Mouse (Mus musculus): Measurements from ENCODE around the gene Gm8220. TPM values are rescaled to one million over a fixed set of nuclear protein-coding genes. Genes with fewer than 3 reads are reported as not detected.
"Not testable (repeated sequence)": the region's sequence is repeated elsewhere in the genome, so short reads cannot be mapped to it uniquely, and the experiment has no call there.

The Gm8220 gene
- polyA plus RNA-seq (2015; fragmentation: Nextera tagmentation; extraction: Ambion mirVana) = not detected in 2 replicates

GRCm38 (mm10) chr14:44285280-44285679 is at the start of gene Gm8220:
Gene Gm8220 (plus strand): TSS chr14:44285580.
- H3K9ac ChIP-seq (ENCODE audit: low read length); H3K4me2 ChIP-seq (ENCODE audit: low read depth, low read length); ATAC-seq (ENCODE audit: low read depth); H3K27ac ChIP-seq (ENCODE audit: low read length); H3K4me3 ChIP-seq (ENCODE audit: low read length); H3K9me3 ChIP-seq (ENCODE audit: control insufficient read depth, low read length); H3K36me3 ChIP-seq (ENCODE audit: control insufficient read depth, insufficient read depth, low read length); H3K4me1 ChIP-seq (replicated peaks; ENCODE audit: control insufficient read depth, insufficient read depth, low read length); H3K27me3 ChIP-seq (ENCODE audit: control insufficient read depth, insufficient read depth, low read depth, low read length): not testable (repeated sequence)
- 88% methylated on average over 2 of the region's 2 CpGs for WGBS

DNA sequence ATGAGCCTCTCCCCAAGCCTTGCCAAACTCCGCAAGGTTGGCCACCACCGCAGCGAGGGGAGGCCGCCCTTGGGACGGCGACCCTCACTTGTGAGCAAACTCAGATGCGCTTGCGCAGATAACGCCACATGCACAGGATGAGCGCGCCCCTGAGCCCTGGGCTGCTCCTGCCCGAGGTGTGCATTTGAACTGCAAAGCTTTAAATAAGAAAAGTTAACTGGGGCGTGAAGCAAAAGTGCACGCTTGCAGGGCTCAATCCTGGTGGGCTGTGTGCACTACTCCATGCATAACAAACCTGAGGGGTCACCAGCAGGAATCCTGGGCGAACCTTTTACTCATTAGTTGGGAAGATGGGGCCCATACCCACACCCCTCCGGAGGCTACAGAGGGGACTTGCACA is 37.3 kb upstream of the Gm8220 start:
- no peaks in the 10 kb centered on the region for H3K36me3 ChIP-seq (ENCODE audit: control insufficient read depth, insufficient read depth, low read length)
- H3K4me2 ChIP-seq (ENCODE audit: low read depth, low read length) = no peak overlapping the region
- no peak overlapping the region for H3K9ac ChIP-seq (ENCODE audit: low read length)
- no peaks in the 10 kb centered on the region for H3K9me3 ChIP-seq (ENCODE audit: control insufficient read depth, low read length)
- H3K27me3 ChIP-seq (ENCODE audit: control insufficient read depth, insufficient read depth, low read depth, low read length) = no peaks in the 10 kb centered on the region
- H3K4me1 ChIP-seq (replicated peaks; ENCODE audit: control insufficient read depth, insufficient read depth, low read length) = no peaks in the 10 kb centered on the region
- H3K4me3 ChIP-seq (ENCODE audit: low read length) = no peak overlapping the region
- no peak overlapping the region for H3K27ac ChIP-seq (ENCODE audit: low read length)
- 85% methylated on average over 16 of the region's 16 CpGs for WGBS
- ATAC-seq (ENCODE audit: low read depth) = no peak

GRCm38 (mm10) chr14:44312049-44312448 is 26.7 kb downstream of the Gm8220 start:
- not testable (repeated sequence) for H3K9me3 ChIP-seq (ENCODE audit: control insufficient read depth, low read length); H3K9ac ChIP-seq (ENCODE audit: low read length); ATAC-seq (ENCODE audit: low read depth); H3K4me2 ChIP-seq (ENCODE audit: low read depth, low read length); H3K27me3 ChIP-seq (ENCODE audit: control insufficient read depth, insufficient read depth, low read depth, low read length); H3K27ac ChIP-seq (ENCODE audit: low read length); H3K36me3 ChIP-seq (ENCODE audit: control insufficient read depth, insufficient read depth, low read length); H3K4me3 ChIP-seq (ENCODE audit: low read length); H3K4me1 ChIP-seq (replicated peaks; ENCODE audit: control insufficient read depth, insufficient read depth, low read length)
- 82% methylated on average over 3 of the region's 4 CpGs for WGBS

- not testable (repeated sequence) for H3K4me2 ChIP-seq (ENCODE audit: low read depth, low read length); ATAC-seq (ENCODE audit: low read depth)
Measured at GRCm38 (mm10) chr14:44338484-44338883, 53.1 kb downstream of the Gm8220 start, which contains the start of gene Gm5930. Gene Gm5930 (minus strand): TSS chr14:44338584.

More at GRCm38 (mm10) chr14:44338484-44338883, 53.1 kb downstream of the Gm8220 start, which contains the start of gene Gm5930:
- H3K9ac ChIP-seq (ENCODE audit: low read length); H3K4me3 ChIP-seq (ENCODE audit: low read length); H3K4me1 ChIP-seq (replicated peaks; ENCODE audit: control insufficient read depth, insufficient read depth, low read length); H3K36me3 ChIP-seq (ENCODE audit: control insufficient read depth, insufficient read depth, low read length); H3K9me3 ChIP-seq (ENCODE audit: control insufficient read depth, low read length); H3K27ac ChIP-seq (ENCODE audit: low read length); H3K27me3 ChIP-seq (ENCODE audit: control insufficient read depth, insufficient read depth, low read depth, low read length): not testable (repeated sequence)
- no CpG with 5 or more reads among the region's 2 CpGs for WGBS

Other genes with a start within 250 kb of the Gm8220 start
- 7.5 and 12.8 TPM in 2 replicates for gene Ear2, start 182.9 kb upstream of the Gm8220 start, polyA plus RNA-seq (2015; fragmentation: Nextera tagmentation; extraction: Ambion mirVana)
- not detected in 2 replicates for gene Gm3327, start 161.7 kb upstream of the Gm8220 start, polyA plus RNA-seq (2015; fragmentation: Nextera tagmentation; extraction: Ambion mirVana)
- gene Gm8212, start 87.9 kb upstream of the Gm8220 start, polyA plus RNA-seq (2015; fragmentation: Nextera tagmentation; extraction: Ambion mirVana) = not detected in 2 replicates
- not detected in 2 replicates for gene 4930503E14Rik, start 72.3 kb upstream of the Gm8220 start, polyA plus RNA-seq (2015; fragmentation: Nextera tagmentation; extraction: Ambion mirVana)
- gene Gm5930, start 53.0 kb downstream of the Gm8220 start, polyA plus RNA-seq (2015; fragmentation: Nextera tagmentation; extraction: Ambion mirVana) = not detected in 2 replicates
- not detected in 2 replicates for gene Gm8229, start 79.8 kb downstream of the Gm8220 start, polyA plus RNA-seq (2015; fragmentation: Nextera tagmentation; extraction: Ambion mirVana)
- gene Gm3371, start 125.1 kb downstream of the Gm8220 start, polyA plus RNA-seq (2015; fragmentation: Nextera tagmentation; extraction: Ambion mirVana) = not detected in 2 replicates
- not detected in 2 replicates for gene Gm8232, start 148.1 kb downstream of the Gm8220 start, polyA plus RNA-seq (2015; fragmentation: Nextera tagmentation; extraction: Ambion mirVana)
- not detected in 2 replicates for gene BC061237, start 206.9 kb downstream of the Gm8220 start, polyA plus RNA-seq (2015; fragmentation: Nextera tagmentation; extraction: Ambion mirVana)
- not detected in 2 replicates for gene Gm17093, start 232.7 kb downstream of the Gm8220 start, polyA plus RNA-seq (2015; fragmentation: Nextera tagmentation; extraction: Ambion mirVana)

All from lung, embryonic 16.5 days (tissue).